In genomic region chr19:58903079-58903898, GRCm38 (mm10) we compare ENCODE assay signal across 10 mouse cellular contexts. TPM values are rescaled to one million over a fixed set of nuclear protein-coding genes. Genes with fewer than 3 reads are reported as not detected.
A peak's percentile ranks its signal among the peaks of the same experiment; 100 is the strongest.
DNase-seq lines count a peak whose midpoint lies in the region; ATAC-seq lines count a peak whose summit lies in the region.
"Had no signal": no experiment of that assay in that cellular context is flagged by ENCODE, and none has a peak within 500 bp of the region (broad histone marks: within the 10 kb centered on the region; RNA-seq: fewer than 3 reads in every experiment).

No protein-coding gene starts in this region.

- 50% methylated on average over 7 of the region's 7 CpGs for WGBS in heart, embryonic 13.5 days
- WGBS in embryonic facial prominence, embryonic 12.5 days: 63% methylated on average over 7 of the region's 7 CpGs
- WGBS in hindbrain, embryonic 15.5 days: 67% methylated on average over 7 of the region's 7 CpGs
- WGBS in midbrain, embryonic 14.5 days: 70% methylated on average over 7 of the region's 7 CpGs

- peak overlapping the region; percentile 66 for H3K4me2 ChIP-seq in heart, embryonic 13.5 days
- peak overlapping the region; percentile 47 for H3K4me2 ChIP-seq in embryonic facial prominence, embryonic 12.5 days (replicated peaks)
- H3K4me2 ChIP-seq in hindbrain, embryonic 15.5 days: peak overlapping the region; percentile 54
- H3K4me2 ChIP-seq in midbrain, embryonic 14.5 days (ENCODE audit: low read length): peak overlapping the region; percentile 51

- peaks cover 6% of the 10 kb centered on the region; the same call in 1 of the 2 replicates for H3K4me1 ChIP-seq in heart, embryonic 13.5 days
- H3K4me1 ChIP-seq in embryonic facial prominence, embryonic 12.5 days: no peaks in the 10 kb centered on the region
- 0 out of 2 replicates have a peak, but pooled peaks cover 4% of the 10 kb centered on the region for H3K4me1 ChIP-seq in hindbrain, embryonic 15.5 days (replicated peaks)
- no peaks in the 10 kb centered on the region for H3K4me1 ChIP-seq in midbrain, embryonic 14.5 days (ENCODE audit: control insufficient read depth, insufficient read depth, low read length)

- intact Hi-C loops in heart, postnatal 14 days (cut with DNase I): loop anchor here (5.0 kb wide), 1 partner anchor 41 kb away; no protein-coding TSS in a partner anchor

- no peaks in the 10 kb centered on the region for H3K9me3 ChIP-seq in heart, embryonic 13.5 days
- H3K9me3 ChIP-seq in embryonic facial prominence, embryonic 12.5 days: no peaks in the 10 kb centered on the region
- H3K9me3 ChIP-seq in hindbrain, embryonic 15.5 days: no peaks in the 10 kb centered on the region
- H3K9me3 ChIP-seq in midbrain, embryonic 14.5 days (ENCODE audit: control insufficient read depth, low read length): no peaks in the 10 kb centered on the region

- ATAC-seq in heart, embryonic 13.5 days (ENCODE audit: extremely low read depth, insufficient number of reproducible peaks, low FRiP score, low TSS enrichment): no peak; the same call in 1 of the 2 replicates
- peak; percentile 45; the same call in 1 of the 2 replicates for ATAC-seq in embryonic facial prominence, embryonic 12.5 days (ENCODE audit: insufficient number of reproducible peaks, insufficient read depth, low FRiP score, low TSS enrichment)
- peak; percentile 51 for ATAC-seq in hindbrain, embryonic 15.5 days (ENCODE audit: low FRiP score, low read depth)
- no peak for ATAC-seq in midbrain, embryonic 14.5 days (ENCODE audit: low FRiP score, low TSS enrichment)

- H3K4me3 ChIP-seq in heart, embryonic 13.5 days: peak overlapping the region; percentile 45
- H3K4me3 ChIP-seq in embryonic facial prominence, embryonic 12.5 days: peak overlapping the region; percentile 22; the same call in 1 of the 2 replicates
- H3K4me3 ChIP-seq in hindbrain, embryonic 15.5 days: peak overlapping the region; percentile 31; the same call in 1 of the 2 replicates
- H3K4me3 ChIP-seq in midbrain, embryonic 14.5 days (replicated peaks; ENCODE audit: low read depth, low read length): no peak overlapping the region

- peak overlapping the region; percentile 62 for H3K9ac ChIP-seq in heart, embryonic 13.5 days
- no peak overlapping the region for H3K9ac ChIP-seq in embryonic facial prominence, embryonic 12.5 days
- peak overlapping the region; percentile 9; the same call in 1 of the 2 replicates for H3K9ac ChIP-seq in hindbrain, embryonic 15.5 days
- H3K9ac ChIP-seq in midbrain, embryonic 14.5 days (replicated peaks; ENCODE audit: low read length): no peak overlapping the region; the same call in 1 of the 2 replicates

- no peak for DNase-seq in heart, postnatal 14 days
- no peak for DNase-seq in midbrain, embryonic 14.5 days
- no peak for DNase-seq in retina, embryonic 14.5 days (ENCODE audit: low spot score)
- DNase-seq in ovary, postnatal 10 days (ENCODE audit: low spot score): no peak
- no peak for DNase-seq in layer of hippocampus, adult 9-11 months

- H3K27ac ChIP-seq in heart, embryonic 13.5 days (replicated peaks): no peak overlapping the region
- no peak overlapping the region for H3K27ac ChIP-seq in embryonic facial prominence, embryonic 12.5 days
- no peak overlapping the region for H3K27ac ChIP-seq in hindbrain, embryonic 15.5 days (replicated peaks)
- H3K27ac ChIP-seq in midbrain, embryonic 14.5 days (replicated peaks; ENCODE audit: low read depth, low read length): no peak overlapping the region

- H3K27me3 ChIP-seq in heart, embryonic 13.5 days (replicated peaks): no peaks in the 10 kb centered on the region; the same call in 1 of the 2 replicates
- no peaks in the 10 kb centered on the region for H3K27me3 ChIP-seq in embryonic facial prominence, embryonic 12.5 days
- 0 out of 2 replicates have a peak, but pooled peaks cover 13% of the 10 kb centered on the region for H3K27me3 ChIP-seq in hindbrain, embryonic 15.5 days
- no peaks in the 10 kb centered on the region for H3K27me3 ChIP-seq in midbrain, embryonic 14.5 days (ENCODE audit: control insufficient read depth, insufficient read depth, low read length)

- H3K36me3 ChIP-seq in heart, embryonic 13.5 days: no peaks in the 10 kb centered on the region
- no peaks in the 10 kb centered on the region for H3K36me3 ChIP-seq in embryonic facial prominence, embryonic 12.5 days
- H3K36me3 ChIP-seq in hindbrain, embryonic 15.5 days: no peaks in the 10 kb centered on the region
- no peaks in the 10 kb centered on the region for H3K36me3 ChIP-seq in midbrain, embryonic 14.5 days (ENCODE audit: control insufficient read depth, insufficient read depth, low read length)

RNA-seq across cellular contexts. Expression of gene Eno4, which starts 39.9 kb away (rescaled TPM):
- 0.08 and 0.13 TPM in 2 replicates for polyA plus RNA-seq in heart, embryonic 13.5 days (2015; fragmentation: Nextera tagmentation; extraction: Ambion mirVana)
- total RNA-seq in heart, postnatal 14 days (2021): not detected
- 0.52 and 0.88 TPM in 2 replicates for polyA plus RNA-seq in embryonic facial prominence, embryonic 12.5 days (2016; fragmentation: Nextera tagmentation; extraction: Ambion mirVana)
- 1.4 and 1.9 TPM in 2 replicates for polyA plus RNA-seq in hindbrain, embryonic 15.5 days (2015; fragmentation: Nextera tagmentation; extraction: Ambion mirVana)
- polyA plus RNA-seq in midbrain, embryonic 14.5 days (2014; fragmentation: Nextera tagmentation; extraction: Ambion mirVana): 0.49 and 0.66 TPM in 2 replicates
- total RNA-seq: common myeloid progenitor, adult 5-6 weeks; hematopoietic stem cell, adult 5-6 weeks had no signal

RNA-seq across cellular contexts. Expression of gene Hspa12a, which starts 40.2 kb away (rescaled TPM):
- 9.0 and 9.1 TPM in 2 replicates for polyA plus RNA-seq in heart, embryonic 13.5 days (2015; fragmentation: Nextera tagmentation; extraction: Ambion mirVana)
- 10 to 100 TPM; 25.7 to 28.5 TPM for total RNA-seq in heart, postnatal 14 days (2021)
- polyA plus RNA-seq in embryonic facial prominence, embryonic 12.5 days (2016; fragmentation: Nextera tagmentation; extraction: Ambion mirVana): 12.6 and 13.1 TPM in 2 replicates
- polyA plus RNA-seq in hindbrain, embryonic 15.5 days (2015; fragmentation: Nextera tagmentation; extraction: Ambion mirVana): 65.3 and 67.7 TPM in 2 replicates
- 31.9 and 35.2 TPM in 2 replicates for polyA plus RNA-seq in midbrain, embryonic 14.5 days (2014; fragmentation: Nextera tagmentation; extraction: Ambion mirVana)
- total RNA-seq: common myeloid progenitor, adult 5-6 weeks; hematopoietic stem cell, adult 5-6 weeks had no signal

Comparison
In these comparisons a context has a peak if more than half of its experiments do, and no peak if none do; other contexts are left out.
1. ATAC-seq: peak in embryonic facial prominence, embryonic 12.5 days (single experiment) and hindbrain, embryonic 15.5 days (single experiment); none in heart, embryonic 13.5 days (single experiment) and midbrain, embryonic 14.5 days (single experiment).
2. H3K9ac ChIP-seq: peak in heart, embryonic 13.5 days (single experiment) and hindbrain, embryonic 15.5 days (single experiment); none in embryonic facial prominence, embryonic 12.5 days (single experiment) and midbrain, embryonic 14.5 days (single experiment).
3. Peak in every context shown above with its lines, with median percentiles within 50 percentile points of each other: H3K4me2 ChIP-seq.